Mouse (Mus musculus) kidney, embryonic 16.5 days (tissue): ENCODE results near the gene Plcl2. TPM values are rescaled to one million over a fixed set of nuclear protein-coding genes. Genes with fewer than 3 reads are reported as not detected.

Experiments
- ATAC-seq: fragments of 200-750 bp; cut with Nextera tagmentation; 2 replicates; pipeline ENCODE4 v1.8.0; 2017; ENCODE audit warnings: moderate TSS enrichment; ENCODE audit not compliant: low FRiP score, low TSS enrichment
- H3K27ac ChIP-seq: fragments of 300-500 bp; sonication (generic); 2 replicates; pipeline ENCODE4 v1.5.1; 2014; ENCODE audit warnings: low read length
- H3K27me3 ChIP-seq: fragments of 300-500 bp; sonication (generic); 2 replicates; pipeline ENCODE4 v1.6.1; 2014; ENCODE audit warnings: low read length, control low read depth, mixed read lengths; ENCODE audit not compliant: insufficient read depth
- H3K36me3 ChIP-seq: fragments of 300-500 bp; sonication (generic); 2 replicates; pipeline ENCODE4 v1.6.1; 2014; ENCODE audit warnings: low read length, control low read depth, mixed read lengths; ENCODE audit not compliant: insufficient read depth
- H3K4me1 ChIP-seq: fragments of 300-500 bp; sonication (generic); 2 replicates; pipeline ENCODE4 v1.6.1; 2014; ENCODE audit warnings: low read length, control low read depth, mixed read lengths; ENCODE audit not compliant: insufficient read depth
- H3K4me2 ChIP-seq: fragments of 300-500 bp; sonication (generic); replicated peaks from 2 replicates; pipeline ENCODE4 v1.6.1; 2014; ENCODE audit warnings: low read depth, low read length
- H3K4me3 ChIP-seq: fragments of 300-500 bp; sonication (generic); 2 replicates; pipeline ENCODE4 v1.5.1; 2014; ENCODE audit warnings: mild to moderate bottlenecking, low read length
- H3K9ac ChIP-seq: fragments of 300-500 bp; sonication (generic); replicated peaks from 2 replicates; pipeline ENCODE4 v1.6.1; 2014; ENCODE audit warnings: low read length
- H3K9me3 ChIP-seq: fragments of 300-500 bp; sonication (generic); 2 replicates; pipeline ENCODE4 v1.6.1; 2016; ENCODE audit warnings: low read length, control low read depth
- WGBS: fragments of 180-500 bp; shearing (Covaris S2); extraction: QIAGEN DNeasy Blood & Tissue Kit; methylation state at CpG from one replicate; pipeline ENCODE4 v1.1.7; 2014; 5-methylcytosine and 5-hydroxymethylcytosine counted together
- polyA plus RNA-seq: library from polyadenylated mRNA; unstranded; fragments of >200 nt; fragmentation: Nextera tagmentation; extraction: Ambion mirVana; gene quantifications from 2 replicates; pipeline ENCODE4 v1.2.1, GENCODE M21; 2015

Plcl2 gene
- polyA plus RNA-seq, 1 experiment from 2014 or later = 2.7 TPM

- Histone ChIP-seq H3K27me3 (no peaks in the 10 kb centered on the region), H3K9me3 (no peaks in the 10 kb centered on the region), H3K36me3 (peaks cover 11% of the 10 kb centered on the region; the same call in 1 of the 2 replicates), H3K9ac (no peak overlapping the region), H3K4me1 (no peaks in the 10 kb centered on the region), H3K27ac (no peak overlapping the region), H3K4me3 (no peak overlapping the region), H3K4me2 (no peak overlapping the region)
- ATAC-seq = no peak
- WGBS = 89% methylated on average over 4 of the region's 4 CpGs
Observed at GRCm38 (mm10) chr17:50735382-50735954, 226.3 kb downstream of the Plcl2 start.

DNA sequence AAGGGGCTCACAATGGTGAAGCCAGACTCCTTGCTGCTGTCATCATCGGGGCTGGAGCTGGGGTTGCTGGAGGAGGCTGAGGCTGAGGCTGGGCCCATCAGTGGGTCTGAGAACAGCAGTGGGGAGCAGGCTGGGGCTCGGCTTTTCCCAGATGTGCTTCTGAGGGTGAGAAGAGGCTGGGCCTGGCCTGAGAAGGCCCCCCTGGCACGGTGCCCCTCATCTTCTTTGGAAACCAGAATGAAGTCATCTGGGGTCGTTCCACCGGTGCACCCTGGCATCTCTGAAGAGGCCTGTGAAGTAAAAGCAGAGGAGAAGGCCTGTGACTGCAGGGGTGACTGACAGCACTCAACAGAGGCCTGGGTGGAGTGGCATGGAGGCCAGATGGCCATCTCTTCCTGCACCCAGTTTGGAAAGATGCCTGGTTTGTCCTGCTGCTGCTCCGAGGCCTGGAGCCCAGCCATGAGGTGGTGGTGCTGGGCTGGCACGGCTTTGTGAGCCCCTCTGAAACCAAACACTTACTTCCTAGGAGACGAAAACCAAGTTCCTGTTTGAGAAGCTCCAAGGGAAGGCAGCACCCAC is 226.8 kb downstream of the Plcl2 start:
- H3K36me3 ChIP-seq = peaks cover 11% of the 10 kb centered on the region; the same call in 1 of the 2 replicates
- ATAC-seq = no peak
- no peak overlapping the region for H3K4me2 ChIP-seq
- H3K27me3 ChIP-seq = no peaks in the 10 kb centered on the region
- H3K4me1 ChIP-seq = no peaks in the 10 kb centered on the region
- WGBS = 79% methylated on average over 8 of the region's 8 CpGs
- H3K4me3 ChIP-seq = no peak overlapping the region
- no peaks in the 10 kb centered on the region for H3K9me3 ChIP-seq
- no peak overlapping the region for H3K9ac ChIP-seq
- H3K27ac ChIP-seq = no peak overlapping the region

DNA sequence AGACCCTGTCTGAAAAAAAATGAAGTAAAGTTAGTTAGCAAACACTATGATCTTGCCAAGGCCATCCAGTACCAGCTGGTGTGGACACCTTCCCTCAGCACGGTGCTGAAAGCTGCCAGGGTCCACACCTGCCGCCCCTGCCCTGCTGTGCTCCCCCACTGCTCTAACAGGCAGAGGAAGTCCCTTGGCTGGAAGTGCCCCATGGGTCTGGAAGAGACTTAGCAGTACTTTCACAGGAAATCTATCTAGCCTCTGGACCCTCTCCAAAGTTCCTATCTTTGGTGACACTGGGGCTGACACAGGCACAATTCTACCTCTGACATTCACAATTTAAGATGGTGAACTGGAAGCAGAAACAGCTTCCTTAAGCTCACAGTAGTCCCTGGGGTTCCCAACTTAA is 227.9 kb downstream of the Plcl2 start:
- Histone ChIP-seq H3K27me3 (no peaks in the 10 kb centered on the region), H3K4me2 (no peak overlapping the region), H3K9me3 (no peaks in the 10 kb centered on the region), H3K4me3 (no peak overlapping the region), H3K4me1 (no peaks in the 10 kb centered on the region), H3K36me3 (peaks cover 11% of the 10 kb centered on the region; the same call in 1 of the 2 replicates), H3K9ac (no peak overlapping the region), H3K27ac (no peak overlapping the region)
- WGBS = 73% methylated on average over 2 of the region's 2 CpGs
- no peak for ATAC-seq

Other genes starting within 250 kb of the Plcl2 start
- 0.19 and 0.33 TPM in 2 replicates for gene Dazl, start 215.8 kb upstream of the Plcl2 start, polyA plus RNA-seq